Mouse (Mus musculus): Measurements from ENCODE around the gene Onecut1. TPM values are rescaled to one million over a fixed set of nuclear protein-coding genes. Genes with fewer than 3 reads are reported as not detected.

The Onecut1 gene
- polyA plus RNA-seq, 1 experiment from 2014 or later, result 14.8 TPM

- no peak for ATAC-seq (ENCODE audit: low FRiP score)
- peak overlapping the region; percentile 89 for H3K4me2 ChIP-seq
Observed at GRCm38 (mm10) chr9:74849979-74850780, 11.5 kb upstream of the Onecut1 start.

DNA sequence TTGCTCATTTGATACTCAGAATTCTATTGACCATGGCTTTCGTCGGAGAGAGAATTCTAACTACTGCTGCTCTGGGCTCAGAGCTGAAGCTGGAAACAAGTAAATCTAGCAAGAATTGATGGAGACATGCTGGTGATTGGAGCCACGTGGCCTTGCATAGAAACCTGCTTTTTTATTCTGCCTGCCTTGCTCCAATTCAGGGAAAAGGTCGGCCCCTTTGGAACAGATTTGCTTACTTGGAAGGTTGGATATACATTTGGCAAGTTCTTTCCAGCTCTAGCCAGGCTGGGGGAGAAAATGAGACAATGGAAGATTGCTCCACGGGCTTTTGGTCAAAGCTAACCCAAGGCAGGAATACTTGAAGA is 11.0 kb upstream of the Onecut1 start:
- H3K27ac ChIP-seq (ENCODE audit: low read depth, low read length), result no peak overlapping the region
- peak overlapping the region; percentile 28; the same call in 1 of the 2 replicates for H3K4me2 ChIP-seq
- H3K27me3 ChIP-seq (ENCODE audit: control insufficient read depth, insufficient read depth, low read length), result peaks cover 92% of the 10 kb centered on the region
- H3K9me3 ChIP-seq (ENCODE audit: control insufficient read depth, low read length), result no peaks in the 10 kb centered on the region
- 1% methylated on average over 5 of the region's 5 CpGs for WGBS
- ATAC-seq (ENCODE audit: low FRiP score) (no peak), DNase-seq (ENCODE audit: low spot score, missing footprints) (peak; percentile 92)
- no peak overlapping the region; the same call in 1 of the 2 replicates for H3K4me3 ChIP-seq (ENCODE audit: low read depth, low read length)
- H3K9ac ChIP-seq (ENCODE audit: low read length), result no peak overlapping the region
- no peaks in the 10 kb centered on the region for H3K36me3 ChIP-seq (ENCODE audit: control insufficient read depth, insufficient read depth, low read length)
- H3K4me1 ChIP-seq (ENCODE audit: control insufficient read depth, insufficient read depth, low read length), result peaks cover 23% of the 10 kb centered on the region

More at GRCm38 (mm10) chr9:74849979-74850780, 11.5 kb upstream of the Onecut1 start:
- Histone ChIP-seq H3K36me3 (ENCODE audit: control insufficient read depth, insufficient read depth, low read length) (no peaks in the 10 kb centered on the region), H3K4me1 (ENCODE audit: control insufficient read depth, insufficient read depth, low read length) (peaks cover 23% of the 10 kb centered on the region), H3K9ac (ENCODE audit: low read length) (no peak overlapping the region), H3K27me3 (ENCODE audit: control insufficient read depth, insufficient read depth, low read length) (peaks cover 88% of the 10 kb centered on the region), H3K4me3 (ENCODE audit: low read depth, low read length) (peak overlapping the region; percentile 47), H3K27ac (ENCODE audit: low read depth, low read length) (peak overlapping the region; percentile 56; the same call in 1 of the 2 replicates), H3K9me3 (ENCODE audit: control insufficient read depth, low read length) (no peaks in the 10 kb centered on the region)
- WGBS, result 1% methylated on average over 12 of the region's 12 CpGs
- DNase-seq (ENCODE audit: low spot score, missing footprints), result no peak

GRCm38 (mm10) chr9:74851601-74852000 is 10.1 kb upstream of the Onecut1 start:
- peak; percentile 90 for DNase-seq (ENCODE audit: low spot score, missing footprints)
- WGBS, result 2% methylated on average over 5 of the region's 5 CpGs
- Histone ChIP-seq H3K9me3 (ENCODE audit: control insufficient read depth, low read length) (no peaks in the 10 kb centered on the region), H3K27me3 (ENCODE audit: control insufficient read depth, insufficient read depth, low read length) (peaks cover 93% of the 10 kb centered on the region), H3K4me3 (ENCODE audit: low read depth, low read length) (0 out of 2 replicates have a peak overlapping the region, but pooled peaks have one; percentile 1), H3K4me2 (peak overlapping the region; percentile 28), H3K36me3 (ENCODE audit: control insufficient read depth, insufficient read depth, low read length) (no peaks in the 10 kb centered on the region), H3K27ac (ENCODE audit: low read depth, low read length) (no peak overlapping the region), H3K9ac (ENCODE audit: low read length) (no peak overlapping the region), H3K4me1 (ENCODE audit: control insufficient read depth, insufficient read depth, low read length) (peaks cover 23% of the 10 kb centered on the region)
- no peak for ATAC-seq (ENCODE audit: low FRiP score)

DNA sequence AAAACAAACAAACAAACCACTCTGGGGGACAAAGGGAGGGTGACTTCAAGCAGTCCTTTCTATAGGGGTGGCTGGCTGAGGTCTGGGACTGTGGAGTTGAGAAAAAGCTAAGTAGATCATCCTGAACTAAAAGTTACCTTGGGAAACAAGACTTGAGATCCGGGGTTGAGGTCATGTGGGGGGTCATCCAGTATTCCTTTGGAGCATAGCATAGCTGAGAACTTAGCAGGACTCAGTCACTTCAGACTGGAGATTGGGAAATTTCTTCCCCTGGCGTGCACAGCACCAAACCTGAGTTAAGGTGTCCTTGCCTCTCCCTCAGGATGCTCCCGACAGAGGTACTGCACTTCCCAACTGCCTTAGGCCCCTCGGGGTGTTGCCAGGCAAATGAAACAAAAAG is 9.4 kb upstream of the Onecut1 start:
- Histone ChIP-seq H3K36me3 (ENCODE audit: control insufficient read depth, insufficient read depth, low read length) (no peaks in the 10 kb centered on the region), H3K9ac (ENCODE audit: low read length) (no peak overlapping the region), H3K4me2 (peak overlapping the region; percentile 6), H3K9me3 (ENCODE audit: control insufficient read depth, low read length) (no peaks in the 10 kb centered on the region), H3K4me1 (ENCODE audit: control insufficient read depth, insufficient read depth, low read length) (peaks cover 21% of the 10 kb centered on the region), H3K4me3 (ENCODE audit: low read depth, low read length) (0 out of 2 replicates have a peak overlapping the region, but pooled peaks have one; percentile 7), H3K27me3 (ENCODE audit: control insufficient read depth, insufficient read depth, low read length) (peaks cover 93% of the 10 kb centered on the region), H3K27ac (ENCODE audit: low read depth, low read length) (no peak overlapping the region)
- 1% methylated on average over 4 of the region's 4 CpGs for WGBS
- ATAC-seq (ENCODE audit: low FRiP score), result no peak
- DNase-seq (ENCODE audit: low spot score, missing footprints), result peak; percentile 92

- Histone ChIP-seq H3K4me1 (ENCODE audit: control insufficient read depth, insufficient read depth, low read length) (peaks cover 26% of the 10 kb centered on the region), H3K36me3 (ENCODE audit: control insufficient read depth, insufficient read depth, low read length) (no peaks in the 10 kb centered on the region), H3K27ac (ENCODE audit: low read depth, low read length) (peak overlapping the region; percentile 14; the same call in 1 of the 2 replicates), H3K4me2 (peak overlapping the region; percentile 19), H3K9ac (ENCODE audit: low read length) (peak overlapping the region; percentile 13; the same call in 1 of the 2 replicates), H3K9me3 (ENCODE audit: control insufficient read depth, low read length) (no peaks in the 10 kb centered on the region), H3K27me3 (ENCODE audit: control insufficient read depth, insufficient read depth, low read length) (peaks cover 94% of the 10 kb centered on the region), H3K4me3 (ENCODE audit: low read depth, low read length) (no peak overlapping the region)
- peak; percentile 16; the same call in 1 of the 2 replicates for ATAC-seq (ENCODE audit: low FRiP score)
- WGBS, result 2% methylated on average over 27 of the region's 28 CpGs
- DNase-seq (ENCODE audit: low spot score, missing footprints), result peak; percentile 94
Observed at GRCm38 (mm10) chr9:74853191-74854072, 8.3 kb upstream of the Onecut1 start.

- WGBS, result under 1% methylated on average over 25 of the region's 25 CpGs
- H3K27me3 ChIP-seq (ENCODE audit: control insufficient read depth, insufficient read depth, low read length), result peaks cover 94% of the 10 kb centered on the region
- DNase-seq (ENCODE audit: low spot score, missing footprints) (peak; percentile 95), ATAC-seq (ENCODE audit: low FRiP score) (0 out of 2 replicates have a peak, but pooled peaks have one; percentile 7)
- no peaks in the 10 kb centered on the region for H3K9me3 ChIP-seq (ENCODE audit: control insufficient read depth, low read length)
- peaks cover 19% of the 10 kb centered on the region for H3K4me1 ChIP-seq (ENCODE audit: control insufficient read depth, insufficient read depth, low read length)
- peak overlapping the region; percentile 13; the same call in 1 of the 2 replicates for H3K9ac ChIP-seq (ENCODE audit: low read length)
- H3K4me3 ChIP-seq (ENCODE audit: low read depth, low read length), result no peak overlapping the region
- no peaks in the 10 kb centered on the region for H3K36me3 ChIP-seq (ENCODE audit: control insufficient read depth, insufficient read depth, low read length)
- peak overlapping the region; percentile 19 for H3K4me2 ChIP-seq
- peak overlapping the region; percentile 14; the same call in 1 of the 2 replicates for H3K27ac ChIP-seq (ENCODE audit: low read depth, low read length)
Observed at GRCm38 (mm10) chr9:74854073-74854591, 7.6 kb upstream of the Onecut1 start.

DNA sequence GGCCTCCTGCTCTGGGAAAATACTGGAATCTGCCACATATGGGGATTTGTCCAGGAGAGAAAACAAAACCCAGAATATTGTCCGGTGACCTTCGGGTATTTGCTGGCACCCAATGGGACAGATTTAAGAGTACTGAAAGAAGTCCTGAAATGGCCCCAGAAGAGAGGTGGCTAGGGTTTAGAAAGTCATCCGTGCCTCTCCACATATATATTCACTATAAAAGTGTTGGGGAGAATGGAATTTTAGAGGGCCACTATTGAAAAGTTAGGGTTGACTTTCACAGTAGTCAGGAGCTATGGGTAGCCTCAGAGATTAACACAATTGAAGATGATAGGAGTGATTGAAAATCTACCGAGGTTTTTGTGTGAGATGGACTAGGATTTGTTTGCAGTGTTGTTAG is 6.3 kb upstream of the Onecut1 start:
- Histone ChIP-seq H3K27me3 (ENCODE audit: control insufficient read depth, insufficient read depth, low read length) (peaks cover 92% of the 10 kb centered on the region), H3K36me3 (ENCODE audit: control insufficient read depth, insufficient read depth, low read length) (no peaks in the 10 kb centered on the region), H3K4me3 (ENCODE audit: low read depth, low read length) (no peak overlapping the region), H3K4me2 (no peak overlapping the region), H3K9ac (ENCODE audit: low read length) (no peak overlapping the region), H3K27ac (ENCODE audit: low read depth, low read length) (no peak overlapping the region), H3K9me3 (ENCODE audit: control insufficient read depth, low read length) (no peaks in the 10 kb centered on the region), H3K4me1 (ENCODE audit: control insufficient read depth, insufficient read depth, low read length) (peaks cover 15% of the 10 kb centered on the region)
- DNase-seq (ENCODE audit: low spot score, missing footprints) (peak; percentile 92), ATAC-seq (ENCODE audit: low FRiP score) (no peak)
- 3% methylated on average over 4 of the region's 4 CpGs for WGBS

GRCm38 (mm10) chr9:74856578-74857507 is 4.9 kb upstream of the Onecut1 start:
- 0 out of 2 replicates have a peak overlapping the region, but pooled peaks have one; percentile 2 for H3K4me3 ChIP-seq (ENCODE audit: low read depth, low read length)
- no peak for ATAC-seq (ENCODE audit: low FRiP score)

More at GRCm38 (mm10) chr9:74856578-74857507, 4.9 kb upstream of the Onecut1 start:
- no peak overlapping the region for H3K9ac ChIP-seq (ENCODE audit: low read length)
- H3K27me3 ChIP-seq (ENCODE audit: control insufficient read depth, insufficient read depth, low read length), result peaks cover 84% of the 10 kb centered on the region
- WGBS, result 1% methylated on average over 28 of the region's 28 CpGs
- H3K4me1 ChIP-seq (ENCODE audit: control insufficient read depth, insufficient read depth, low read length), result peaks cover 24% of the 10 kb centered on the region
- H3K9me3 ChIP-seq (ENCODE audit: control insufficient read depth, low read length), result no peaks in the 10 kb centered on the region
- H3K4me2 ChIP-seq, result no peak overlapping the region
- DNase-seq (ENCODE audit: low spot score, missing footprints), result peak; percentile 93
- H3K27ac ChIP-seq (ENCODE audit: low read depth, low read length), result no peak overlapping the region
- H3K36me3 ChIP-seq (ENCODE audit: control insufficient read depth, insufficient read depth, low read length), result no peaks in the 10 kb centered on the region
